Mouse (Mus musculus): Measurements from ENCODE around the gene Oxgr1. TPM values are rescaled to one million over a fixed set of nuclear protein-coding genes. Genes with fewer than 3 reads are reported as not detected.
"Not testable (repeated sequence)": the region's sequence is repeated elsewhere in the genome, so short reads cannot be mapped to it uniquely, and the experiment has no call there.

Oxgr1 gene
- polyA plus RNA-seq, 1 experiment from 2014 or later = not detected

- H3K36me3 ChIP-seq (ENCODE audit: control insufficient read depth, insufficient read depth, low read length) = no peaks in the 10 kb centered on the region
- 84% methylated on average over 6 of the region's 6 CpGs for WGBS
These were observed 55.5 kb downstream of the Oxgr1 start for GRCm38 (mm10) chr14:119986778-119987177.

GRCm38 (mm10) chr14:119986351-119986750, 55.9 kb downstream of the Oxgr1 start:
- not testable (repeated sequence) for H3K9ac ChIP-seq (ENCODE audit: low read length); H3K9me3 ChIP-seq (ENCODE audit: control insufficient read depth, low read length); H3K27me3 ChIP-seq (ENCODE audit: control insufficient read depth, insufficient read depth, low read length); ATAC-seq (ENCODE audit: low FRiP score); H3K36me3 ChIP-seq (ENCODE audit: control insufficient read depth, insufficient read depth, low read length); H3K4me1 ChIP-seq (ENCODE audit: control insufficient read depth, insufficient read depth, low read length); H3K4me3 ChIP-seq (ENCODE audit: low read depth, low read length); H3K27ac ChIP-seq (ENCODE audit: low read depth, low read length); H3K4me2 ChIP-seq
- DNase-seq (ENCODE audit: low spot score, missing footprints) = peak; percentile 67
- 88% methylated on average over 7 of the region's 7 CpGs for WGBS

More at GRCm38 (mm10) chr14:119986778-119987177, 55.5 kb downstream of the Oxgr1 start:
- Histone ChIP-seq H3K9me3 (ENCODE audit: control insufficient read depth, low read length) (no peaks in the 10 kb centered on the region), H3K4me1 (ENCODE audit: control insufficient read depth, insufficient read depth, low read length) (no peaks in the 10 kb centered on the region), H3K4me2 (no peak overlapping the region), H3K27me3 (ENCODE audit: control insufficient read depth, insufficient read depth, low read length) (no peaks in the 10 kb centered on the region), H3K9ac (ENCODE audit: low read length) (no peak overlapping the region), H3K27ac (ENCODE audit: low read depth, low read length) (no peak overlapping the region), H3K4me3 (ENCODE audit: low read depth, low read length) (no peak overlapping the region)
- no peak for DNase-seq (ENCODE audit: low spot score, missing footprints)
- ATAC-seq (ENCODE audit: low FRiP score) = no peak

DNA sequence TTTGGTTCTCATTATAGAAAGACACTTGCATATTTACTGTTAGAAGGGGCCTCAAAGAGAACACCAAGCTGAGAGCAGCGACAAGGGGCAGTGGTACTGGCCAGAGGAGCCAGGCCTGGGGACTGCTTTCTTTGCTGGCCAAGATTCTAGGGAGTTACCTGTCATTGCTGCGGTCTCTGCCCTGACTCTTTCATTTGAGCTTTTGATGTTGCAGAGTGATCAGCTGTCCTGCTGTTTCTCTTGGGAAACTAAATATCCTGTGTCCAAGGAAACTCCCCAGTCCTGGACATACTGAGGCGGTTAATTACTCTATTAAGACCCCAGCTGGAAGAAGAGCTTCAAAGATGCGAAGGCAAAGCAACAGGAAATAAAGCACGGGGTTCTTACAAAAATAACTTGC, 60.9 kb downstream of the Oxgr1 start:
- Histone ChIP-seq H3K36me3 (ENCODE audit: control insufficient read depth, insufficient read depth, low read length) (no peaks in the 10 kb centered on the region), H3K4me3 (ENCODE audit: low read depth, low read length) (no peak overlapping the region), H3K4me2 (no peak overlapping the region), H3K27ac (ENCODE audit: low read depth, low read length) (no peak overlapping the region), H3K4me1 (ENCODE audit: control insufficient read depth, insufficient read depth, low read length) (peaks cover 6% of the 10 kb centered on the region), H3K9me3 (ENCODE audit: control insufficient read depth, low read length) (no peaks in the 10 kb centered on the region), H3K9ac (ENCODE audit: low read length) (no peak overlapping the region), H3K27me3 (ENCODE audit: control insufficient read depth, insufficient read depth, low read length) (no peaks in the 10 kb centered on the region)
- ATAC-seq (ENCODE audit: low FRiP score) (peak; percentile 45), DNase-seq (ENCODE audit: low spot score, missing footprints) (no peak)
- WGBS = 26% methylated on average over 5 of the region's 5 CpGs

DNA sequence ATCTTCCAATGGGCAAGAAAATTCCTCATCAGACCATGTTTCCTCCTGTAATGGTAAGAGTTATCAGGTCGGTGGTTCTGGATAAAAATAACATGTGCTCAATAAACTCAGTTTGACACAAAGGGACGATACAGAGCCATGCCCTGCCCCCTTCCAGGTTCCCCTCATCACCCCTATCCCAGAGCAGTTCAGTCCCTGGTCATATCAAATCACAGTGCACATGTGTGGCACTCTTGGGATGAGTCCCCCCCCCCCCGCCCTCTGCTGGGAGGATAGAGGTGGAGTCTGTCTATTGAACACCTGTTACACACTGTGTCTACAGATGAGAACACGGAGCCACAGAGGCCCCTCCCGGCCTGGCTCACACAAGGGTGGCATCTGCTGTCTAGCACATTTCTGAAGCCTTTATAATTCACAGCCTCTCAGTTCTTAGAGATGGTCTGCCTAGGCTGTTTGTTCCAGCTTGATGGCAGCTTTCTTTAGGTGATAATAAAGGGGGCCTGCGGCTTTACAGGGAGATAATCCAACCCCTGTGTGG, 61.5 kb downstream of the Oxgr1 start:
- no peaks in the 10 kb centered on the region for H3K9me3 ChIP-seq (ENCODE audit: control insufficient read depth, low read length)
- no peaks in the 10 kb centered on the region for H3K36me3 ChIP-seq (ENCODE audit: control insufficient read depth, insufficient read depth, low read length)
- H3K27ac ChIP-seq (ENCODE audit: low read depth, low read length) = no peak overlapping the region
- no peak overlapping the region for H3K4me2 ChIP-seq
- no peak overlapping the region for H3K4me3 ChIP-seq (ENCODE audit: low read depth, low read length)
- peaks cover 6% of the 10 kb centered on the region for H3K4me1 ChIP-seq (ENCODE audit: control insufficient read depth, insufficient read depth, low read length)
- peak; percentile 89 for DNase-seq (ENCODE audit: low spot score, missing footprints)
- no peak overlapping the region for H3K9ac ChIP-seq (ENCODE audit: low read length)
- no peaks in the 10 kb centered on the region for H3K27me3 ChIP-seq (ENCODE audit: control insufficient read depth, insufficient read depth, low read length)
- peak; percentile 70 for ATAC-seq (ENCODE audit: low FRiP score)
- WGBS = 40% methylated on average over 6 of the region's 6 CpGs

Other genes with a start within 250 kb of the Oxgr1 start
- gene Mbnl2, start 233.2 kb upstream of the Oxgr1 start, polyA plus RNA-seq (2014; fragmentation: Nextera tagmentation; extraction: Ambion mirVana) = 36.4 and 40.8 TPM in 2 replicates